Mouse (Mus musculus) limb, embryonic 14.5 days (tissue): ENCODE measurements around the gene Gm10282. TPM values are rescaled to one million over a fixed set of nuclear protein-coding genes. Genes with fewer than 3 reads are reported as not detected.
A peak's percentile ranks its signal among the peaks of the same experiment; 100 is the strongest.

Experiments used
- ATAC-seq: fragments of 200-750 bp; cut with Nextera tagmentation; 2 replicates; pipeline ENCODE4 v1.8.0; 2017; ENCODE audit warnings: low read depth, moderate number of reproducible peaks, moderate TSS enrichment; ENCODE audit not compliant: low FRiP score
- DNase-seq: peaks from one replicate; pipeline ENCODE4 v3.0.0-alpha.2; 2015; ENCODE audit warnings: low spot score
- H3K27ac ChIP-seq: fragments of 300-500 bp; sonication (generic); replicated peaks from 2 replicates; pipeline ENCODE4 v1.5.1; 2014; ENCODE audit warnings: low read depth, mild to moderate bottlenecking, low read length, moderate library complexity, mixed read lengths
- H3K27me3 ChIP-seq: fragments of 300-500 bp; sonication (generic); 2 replicates; pipeline ENCODE4 v1.6.1; 2014; ENCODE audit warnings: low read length, mixed read lengths; ENCODE audit not compliant: control insufficient read depth, insufficient read depth
- H3K36me3 ChIP-seq: fragments of 300-500 bp; sonication (generic); 2 replicates; pipeline ENCODE4 v1.6.1; 2014; ENCODE audit warnings: mild to moderate bottlenecking, low read length, moderate library complexity, mixed read lengths; ENCODE audit not compliant: control insufficient read depth, insufficient read depth
- H3K4me1 ChIP-seq: fragments of 300-500 bp; sonication (generic); 2 replicates; pipeline ENCODE4 v1.6.1; 2014; ENCODE audit warnings: antibody characterized with exemption, low read length, mixed read lengths; ENCODE audit not compliant: control insufficient read depth, insufficient read depth
- H3K4me2 ChIP-seq: fragments of 300-500 bp; sonication (generic); replicated peaks from 2 replicates; pipeline ENCODE4 v1.6.1; 2014; ENCODE audit warnings: low read depth, mild to moderate bottlenecking, low read length, moderate library complexity; ENCODE audit not compliant: severe bottlenecking
- H3K4me3 ChIP-seq: fragments of 300-500 bp; sonication (generic); replicated peaks from 2 replicates; pipeline ENCODE4 v1.5.1; 2014; ENCODE audit warnings: low read length
- H3K9ac ChIP-seq: fragments of 300-500 bp; sonication (generic); 2 replicates; pipeline ENCODE4 v1.6.1; 2014; ENCODE audit warnings: mild to moderate bottlenecking, low read depth, low read length, moderate library complexity; ENCODE audit not compliant: severe bottlenecking
- H3K9me3 ChIP-seq: fragments of 300-500 bp; sonication (generic); 2 replicates; pipeline ENCODE4 v1.6.1; 2016; ENCODE audit warnings: low read length; ENCODE audit not compliant: control insufficient read depth
- POLR2A ChIP-seq: fragments of 200-500 bp; IDR thresholded peaks from 2 replicates; pipeline ENCODE4 v1.8.0; 2012; ENCODE audit warnings: inconsistent platforms, mild to moderate bottlenecking, moderate library complexity, borderline replicate concordance; ENCODE audit not compliant: insufficient read depth, insufficient read length; ENCODE audit errors: extremely low read depth
- WGBS: fragments of 180-500 bp; shearing (Covaris S2); extraction: QIAGEN DNeasy Blood & Tissue Kit; methylation state at CpG from one replicate; pipeline ENCODE4 v1.1.7; 2014; 5-methylcytosine and 5-hydroxymethylcytosine counted together
- polyA plus RNA-seq, 2 experiments: library from polyadenylated mRNA; depleted of rRNA in 1 of 2; stranded (reverse) in 1 of 2; unstranded in 1 of 2; fragments of >200 nt; fragmentation: Nextera tagmentation in 1 of 2; extraction: Ambion mirVana in 1 of 2; gene quantifications; 2 replicates each; pipeline versions ENCODE4 v1.2.1 to v1.2.3; 2012 to 2014

Gene Gm10282
- polyA plus RNA-seq, 2 experiments, result 26.2 to 30.0 TPM

- ATAC-seq (no peak), DNase-seq (peak; percentile 26)
- 20% methylated on average over 3 of the region's 3 CpGs for WGBS
- Histone ChIP-seq H3K27me3 (no peaks in the 10 kb centered on the region), H3K4me1 (no peaks in the 10 kb centered on the region), H3K4me2 (no peak overlapping the region), H3K27ac (no peak overlapping the region), H3K36me3 (no peaks in the 10 kb centered on the region), H3K4me3 (no peak overlapping the region), H3K9me3 (no peaks in the 10 kb centered on the region), H3K9ac (no peak overlapping the region; the same call in 1 of the 2 replicates)
- TF ChIP-seq POLR2A, result no peak
These were observed 32.7 kb downstream of the Gm10282 start for GRCm38 (mm10) chr8:72272361-72272760.

GRCm38 (mm10) chr8:72271691-72272090, 33.4 kb downstream of the Gm10282 start:
- H3K9ac ChIP-seq, result no peak overlapping the region
- 69% methylated on average over 3 of the region's 3 CpGs for WGBS

GRCm38 (mm10) chr8:72271051-72271660, 33.9 kb downstream of the Gm10282 start:
- TF ChIP-seq POLR2A, result no peak
- Histone ChIP-seq H3K9ac (no peak overlapping the region), H3K27ac (no peak overlapping the region), H3K4me3 (no peak overlapping the region), H3K36me3 (no peaks in the 10 kb centered on the region), H3K4me1 (no peaks in the 10 kb centered on the region), H3K4me2 (no peak overlapping the region), H3K27me3 (no peaks in the 10 kb centered on the region), H3K9me3 (no peaks in the 10 kb centered on the region)
- DNase-seq, result no peak
- WGBS, result 74% methylated on average over 11 of the region's 11 CpGs
- ATAC-seq, result no peak

More at GRCm38 (mm10) chr8:72271691-72272090, 33.4 kb downstream of the Gm10282 start:
- Histone ChIP-seq H3K4me2 (no peak overlapping the region), H3K27me3 (no peaks in the 10 kb centered on the region), H3K36me3 (no peaks in the 10 kb centered on the region), H3K4me1 (no peaks in the 10 kb centered on the region), H3K27ac (no peak overlapping the region), H3K9me3 (no peaks in the 10 kb centered on the region), H3K4me3 (no peak overlapping the region)
- no peak for TF ChIP-seq POLR2A
- ATAC-seq, result no peak
- DNase-seq, result no peak

GRCm38 (mm10) chr8:72270606-72271005, 34.5 kb downstream of the Gm10282 start:
- no peak for DNase-seq
- WGBS, result 83% methylated on average over 12 of the region's 12 CpGs
- H3K4me2 ChIP-seq, result no peak overlapping the region
- no peak overlapping the region for H3K9ac ChIP-seq
- no peaks in the 10 kb centered on the region for H3K36me3 ChIP-seq
- H3K4me1 ChIP-seq, result no peaks in the 10 kb centered on the region
- no peak overlapping the region for H3K27ac ChIP-seq
- no peak for ATAC-seq
- H3K27me3 ChIP-seq, result no peaks in the 10 kb centered on the region
- H3K9me3 ChIP-seq, result no peaks in the 10 kb centered on the region
- TF ChIP-seq POLR2A, result no peak
- H3K4me3 ChIP-seq, result no peak overlapping the region

GRCm38 (mm10) chr8:72268356-72268755, 36.7 kb downstream of the Gm10282 start:
- Histone ChIP-seq H3K4me3 (no peak overlapping the region), H3K9me3 (no peaks in the 10 kb centered on the region), H3K9ac (no peak overlapping the region), H3K36me3 (no peaks in the 10 kb centered on the region), H3K4me1 (no peaks in the 10 kb centered on the region), H3K27me3 (no peaks in the 10 kb centered on the region), H3K27ac (0 out of 2 replicates have a peak overlapping the region, but pooled peaks have one; percentile 19), H3K4me2 (no peak overlapping the region)
- 85% methylated on average over 15 of the region's 15 CpGs for WGBS
- ATAC-seq, result no peak
- no peak for TF ChIP-seq POLR2A
- peak; percentile 8 for DNase-seq
